In genomic region chrX:141473470-141474302, GRCm38 (mm10) we compare ENCODE assay signal across 9 mouse cellular contexts. TPM values are rescaled to one million over a fixed set of nuclear protein-coding genes. Genes with fewer than 3 reads are reported as not detected.
DNase-seq lines count a peak whose midpoint lies in the region; ATAC-seq and TF ChIP-seq lines count a peak whose summit lies in the region.
"Had no signal": no experiment of that assay in that cellular context is flagged by ENCODE, and none has a peak within 500 bp of the region (broad histone marks: within the 10 kb centered on the region; RNA-seq: fewer than 3 reads in every experiment).

Col4a6 (minus strand) TSS chrX:141474076.

- TF ChIP-seq POLR2A in thymus, adult 2 months (IDR thresholded peaks at IDR 0.05; ENCODE audit: control insufficient read depth, extremely low read depth, insufficient read depth, low read length, poor library complexity), result no peak

- H3K27ac ChIP-seq in heart, embryonic 10.5 days, result peak within 1 kb of the TSS; percentile 88
- H3K27ac ChIP-seq in kidney, embryonic 14.5 days (ENCODE audit: low read depth, low read length), result no peak within 1 kb of the TSS
- no peak within 1 kb of the TSS for H3K27ac ChIP-seq in thymus, adult 2 months (ENCODE audit: control insufficient read depth, insufficient read depth, low read length)
- H3K27ac ChIP-seq: macrophage had no signal

- peaks cover 10% of the 10 kb centered on the region; the same call in 1 of the 2 replicates for H3K27me3 ChIP-seq in heart, embryonic 10.5 days (ENCODE audit: insufficient read depth, poor library complexity, severe bottlenecking)
- H3K27me3 ChIP-seq in kidney, embryonic 14.5 days (ENCODE audit: control insufficient read depth, insufficient read depth, low read length), result no peaks in the 10 kb centered on the region; the same call in 1 of the 2 replicates
- no peaks in the 10 kb centered on the region for H3K27me3 ChIP-seq in thymus, adult 2 months (ENCODE audit: control insufficient read depth, insufficient read depth, low read length)

- H3K4me3 ChIP-seq in heart, embryonic 10.5 days, result peak within 1 kb of the TSS; percentile 63
- peak within 1 kb of the TSS; percentile 33 for H3K4me3 ChIP-seq in kidney, embryonic 14.5 days (ENCODE audit: low read length)
- H3K4me3 ChIP-seq in thymus, adult 2 months (ENCODE audit: control insufficient read depth, insufficient read depth, low read length), result no peak within 1 kb of the TSS

- ATAC-seq in kidney, embryonic 14.5 days (ENCODE audit: low FRiP score, low TSS enrichment), result peak; percentile 41; the same call in 1 of the 2 replicates

- no peaks in the 10 kb centered on the region for H3K4me1 ChIP-seq in heart, embryonic 10.5 days
- no peaks in the 10 kb centered on the region for H3K4me1 ChIP-seq in kidney, embryonic 14.5 days (ENCODE audit: control insufficient read depth, insufficient read depth, low read length)
- no peaks in the 10 kb centered on the region for H3K4me1 ChIP-seq in thymus, adult 2 months (replicated peaks; ENCODE audit: control insufficient read depth, insufficient read depth, low read length)

- peak within 1 kb of the TSS; percentile 52 for H3K4me2 ChIP-seq in kidney, embryonic 14.5 days (replicated peaks; ENCODE audit: low read depth, low read length)

- H3K9ac ChIP-seq in kidney, embryonic 14.5 days (ENCODE audit: low read depth, low read length), result peak within 1 kb of the TSS; percentile 28; the same call in 1 of the 2 replicates

- no peak for TF ChIP-seq CTCF in thymus, adult 2 months (IDR thresholded peaks at IDR 0.05; ENCODE audit: borderline replicate concordance, control insufficient read depth, extremely low read depth, insufficient read depth, low read length, poor library complexity)

- DNase-seq in urinary bladder, postnatal 14 days (ENCODE audit: low spot score), result peak; percentile 4
- DNase-seq in urinary bladder, postnatal 10 days (ENCODE audit: low spot score), result no peak
- peak; percentile 76 for DNase-seq in heart, embryonic 10.5 days (ENCODE audit: low spot score)
- DNase-seq in mesoderm, embryonic 11.5 days (ENCODE audit: low read depth, low spot score), result peak; percentile 9
- no peak for DNase-seq in spleen, postnatal 10 days (ENCODE audit: low spot score in 2 of 2)
- no peak for DNase-seq in thymus, adult 2 months
- no peak for DNase-seq in layer of hippocampus, adult 11-12 months (ENCODE audit: low spot score)

- WGBS in heart, embryonic 10.5 days, result 13% methylated on average over 16 of the region's 16 CpGs
- WGBS in kidney, embryonic 14.5 days, result 19% methylated on average over 16 of the region's 16 CpGs
- 2% methylated on average over 16 of the region's 16 CpGs for WGBS in thymus, adult 2 months

- no peaks in the 10 kb centered on the region for H3K36me3 ChIP-seq in heart, embryonic 10.5 days
- no peaks in the 10 kb centered on the region for H3K36me3 ChIP-seq in kidney, embryonic 14.5 days (ENCODE audit: control insufficient read depth, insufficient read depth, low read length)
- H3K36me3 ChIP-seq in thymus, adult 2 months (ENCODE audit: control insufficient read depth, insufficient read depth, low read length), result no peaks in the 10 kb centered on the region

- no peaks in the 10 kb centered on the region for H3K9me3 ChIP-seq in heart, embryonic 10.5 days
- no peaks in the 10 kb centered on the region for H3K9me3 ChIP-seq in kidney, embryonic 14.5 days (ENCODE audit: control insufficient read depth, low read length)

RNA-seq across cellular contexts. Expression of gene Col4a6, which starts in this region (rescaled TPM):
- 7.0 and 9.0 TPM in 2 replicates for polyA plus RNA-seq in heart, embryonic 10.5 days (2016; fragmentation: Nextera tagmentation; extraction: Ambion mirVana)
- polyA plus RNA-seq in kidney, embryonic 14.5 days (2014; fragmentation: Nextera tagmentation; extraction: Ambion mirVana), result 1.3 and 1.4 TPM in 2 replicates
- polyA plus RNA-seq in thymus, adult 2 months (2012; rRNA removed), result 0.32 and 0.36 TPM in 2 replicates
- polyA plus RNA-seq: macrophage had no signal

Comparison
In these comparisons a context has a peak if more than half of its experiments do, and no peak if none do; other contexts are left out.
1. DNase-seq: peak in urinary bladder, postnatal 14 days (single experiment), heart, embryonic 10.5 days (single experiment) and mesoderm, embryonic 11.5 days (single experiment); none in urinary bladder, postnatal 10 days (single experiment), spleen, postnatal 10 days (0 of 2), thymus, adult 2 months (single experiment) and layer of hippocampus, adult 11-12 months (single experiment).